Mouse (Mus musculus): ENCODE data around the gene Rbm34. TPM values are rescaled to one million over a fixed set of nuclear protein-coding genes. Genes with fewer than 3 reads are reported as not detected.

The Rbm34 gene
- polyA plus RNA-seq, 1 experiment from 2014 or later: 26.4 TPM

DNA sequence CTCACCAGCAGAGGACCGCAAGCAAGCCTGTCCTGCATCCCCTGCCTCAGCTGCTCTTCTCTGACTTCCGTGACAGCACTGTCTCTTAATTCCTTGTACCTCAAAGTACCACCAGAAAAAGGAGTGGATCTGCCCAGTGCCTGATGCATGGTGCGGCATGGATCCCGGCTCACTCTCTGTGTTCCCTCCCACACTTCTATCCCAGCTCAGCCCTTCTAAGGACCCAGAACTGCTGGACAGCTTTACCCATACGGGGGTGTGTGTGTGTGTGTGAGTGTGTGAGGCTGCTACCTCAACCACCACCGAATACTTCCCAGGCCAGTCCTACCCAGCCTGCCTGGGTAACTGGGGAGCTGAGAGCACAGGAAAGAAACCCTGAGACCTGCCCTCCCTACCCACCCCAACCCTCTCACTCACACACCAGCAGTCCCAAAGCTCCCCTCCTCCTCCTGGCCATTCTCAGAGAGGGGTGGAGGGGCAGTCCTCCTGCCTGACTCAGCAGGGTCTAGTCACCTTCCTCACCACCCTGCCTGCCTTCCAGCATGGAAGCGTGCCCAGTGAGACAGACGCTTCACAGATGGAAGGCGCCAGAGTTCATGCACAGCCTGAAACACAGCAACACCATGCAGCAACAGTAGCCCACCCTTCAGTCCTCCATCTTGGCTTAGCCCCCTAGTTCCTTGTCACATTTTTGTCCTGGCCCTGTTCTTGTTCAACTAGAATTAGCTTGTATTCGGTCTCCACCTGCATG lies 41.9 kb downstream of the Rbm34 start:
- H3K36me3 ChIP-seq: peaks cover 44% of the 10 kb centered on the region
- no peak overlapping the region for H3K4me3 ChIP-seq
- no peak overlapping the region for H3K4me2 ChIP-seq
- no peaks in the 10 kb centered on the region for H3K4me1 ChIP-seq (replicated peaks)
- no peaks in the 10 kb centered on the region for H3K9me3 ChIP-seq
- no peak for ATAC-seq (ENCODE audit: low read depth)
- no peaks in the 10 kb centered on the region for H3K27me3 ChIP-seq
- 93% methylated on average over 10 of the region's 10 CpGs for WGBS
- no peak overlapping the region for H3K9ac ChIP-seq
- H3K27ac ChIP-seq (replicated peaks): no peak overlapping the region

DNA sequence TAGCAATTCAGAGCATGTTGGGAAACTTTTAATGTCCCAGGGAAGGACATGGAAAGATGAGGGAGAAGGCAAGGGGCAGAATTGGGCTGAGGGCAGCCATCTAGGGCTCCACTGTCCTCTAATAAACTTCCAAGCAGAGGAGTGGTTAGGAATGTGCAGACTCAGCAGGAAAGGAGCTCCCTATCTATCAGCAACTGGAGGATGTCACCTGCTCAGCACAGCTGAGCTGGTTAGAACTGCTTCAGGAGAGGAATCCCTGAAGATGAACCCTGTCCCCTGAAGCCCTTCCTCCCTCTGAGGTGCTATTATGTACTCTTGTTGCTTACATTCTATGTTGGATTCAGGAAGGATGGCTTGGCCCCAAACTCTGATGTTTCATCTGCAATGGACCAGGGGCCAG lies 42.8 kb downstream of the Rbm34 start:
- no peak overlapping the region for H3K27ac ChIP-seq (replicated peaks)
- H3K4me3 ChIP-seq: no peak overlapping the region
- H3K36me3 ChIP-seq: peaks cover 38% of the 10 kb centered on the region
- H3K4me2 ChIP-seq: no peak overlapping the region
- H3K27me3 ChIP-seq: no peaks in the 10 kb centered on the region
- no peak overlapping the region for H3K9ac ChIP-seq
- H3K4me1 ChIP-seq (replicated peaks): no peaks in the 10 kb centered on the region
- ATAC-seq (ENCODE audit: low read depth): no peak
- no peaks in the 10 kb centered on the region for H3K9me3 ChIP-seq

DNA sequence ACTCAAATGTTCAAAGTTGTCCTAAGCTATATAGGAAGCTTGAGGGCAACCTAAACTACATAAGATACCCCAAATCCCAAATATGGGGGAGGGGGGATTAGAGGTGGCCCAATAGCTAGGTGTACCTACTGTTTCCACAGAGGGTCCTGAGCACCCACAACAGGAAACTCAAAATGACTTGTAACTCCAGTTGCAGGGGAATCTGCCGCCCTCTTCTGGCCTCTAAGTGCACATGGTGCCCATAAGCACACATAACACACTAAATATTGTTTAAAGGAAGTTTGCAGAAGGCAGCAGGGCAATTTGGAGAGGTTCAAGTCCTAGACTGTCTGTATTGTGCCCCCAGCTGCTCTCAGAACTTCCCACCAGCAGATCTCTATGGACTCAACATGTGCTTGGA lies 43.8 kb downstream of the Rbm34 start:
- no peak overlapping the region for H3K27ac ChIP-seq (replicated peaks)
- H3K4me1 ChIP-seq (replicated peaks): no peaks in the 10 kb centered on the region
- H3K9ac ChIP-seq: no peak overlapping the region
- no peak overlapping the region for H3K4me3 ChIP-seq
- H3K27me3 ChIP-seq: no peaks in the 10 kb centered on the region
- H3K9me3 ChIP-seq: no peaks in the 10 kb centered on the region
- peaks cover 31% of the 10 kb centered on the region; the same call in 1 of the 2 replicates for H3K36me3 ChIP-seq
- 66% methylated on average over 1 of the region's 1 CpGs for WGBS
- no peak overlapping the region for H3K4me2 ChIP-seq
- no peak for ATAC-seq (ENCODE audit: low read depth)

DNA sequence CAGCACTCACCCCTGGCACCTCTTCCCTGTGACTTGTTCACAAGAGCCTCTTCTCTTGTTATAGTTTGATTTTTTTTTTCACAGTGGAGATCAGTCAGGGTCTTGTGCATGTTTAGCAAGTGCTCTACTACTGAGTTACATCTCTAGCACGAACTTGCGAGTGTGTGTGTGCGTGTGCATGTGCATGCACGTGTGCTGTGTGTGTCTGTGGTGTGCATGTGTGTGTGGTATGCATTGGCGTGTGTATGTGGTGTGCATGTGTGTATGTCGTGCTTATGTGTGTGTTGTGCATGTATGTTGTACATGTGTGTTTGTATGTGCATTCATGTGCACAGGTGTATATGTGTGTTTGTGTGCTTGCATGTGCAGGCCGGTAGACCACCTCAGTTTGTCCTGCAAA lies 47.9 kb downstream of the Rbm34 start:
- 0 out of 2 replicates have a peak, but pooled peaks cover 5% of the 10 kb centered on the region for H3K36me3 ChIP-seq
- H3K9ac ChIP-seq: no peak overlapping the region
- H3K4me2 ChIP-seq: no peak overlapping the region
- WGBS: 95% methylated on average over 7 of the region's 7 CpGs
- H3K27me3 ChIP-seq: no peaks in the 10 kb centered on the region
- ATAC-seq (ENCODE audit: low read depth): no peak
- 0 out of 2 replicates have a peak, but pooled peaks cover 4% of the 10 kb centered on the region for H3K4me1 ChIP-seq (replicated peaks)
- H3K27ac ChIP-seq (replicated peaks): no peak overlapping the region
- H3K4me3 ChIP-seq: no peak overlapping the region
- H3K9me3 ChIP-seq: no peaks in the 10 kb centered on the region

DNA sequence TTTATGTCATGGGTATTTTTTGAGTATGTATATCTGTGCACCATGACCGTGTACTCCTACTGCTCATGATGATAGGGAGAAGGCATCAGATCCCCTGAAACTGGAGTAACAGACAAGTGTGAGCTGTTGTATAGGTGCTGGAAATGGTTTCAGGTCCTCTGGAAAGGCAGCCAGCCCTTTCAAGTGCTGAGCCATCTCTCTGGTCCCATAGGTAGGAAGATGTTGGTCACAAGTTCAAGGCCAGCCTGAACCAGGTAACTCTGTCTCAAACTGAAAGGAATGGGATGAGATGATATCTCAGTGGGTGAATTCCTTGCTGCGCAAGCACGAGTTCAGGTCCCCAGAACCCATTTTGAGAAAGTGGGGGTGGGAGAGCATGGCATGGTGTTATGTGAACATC lies 49.4 kb downstream of the Rbm34 start:
- no peak overlapping the region for H3K27ac ChIP-seq (replicated peaks)
- H3K4me3 ChIP-seq: no peak overlapping the region
- H3K36me3 ChIP-seq: 0 out of 2 replicates have a peak, but pooled peaks cover 5% of the 10 kb centered on the region
- ATAC-seq (ENCODE audit: low read depth): no peak
- H3K9me3 ChIP-seq: no peaks in the 10 kb centered on the region
- no peaks in the 10 kb centered on the region for H3K27me3 ChIP-seq
- no peak overlapping the region for H3K9ac ChIP-seq
- 0 out of 2 replicates have a peak, but pooled peaks cover 4% of the 10 kb centered on the region for H3K4me1 ChIP-seq (replicated peaks)
- 90% methylated on average over 3 of the region's 3 CpGs for WGBS
- no peak overlapping the region for H3K4me2 ChIP-seq

DNA sequence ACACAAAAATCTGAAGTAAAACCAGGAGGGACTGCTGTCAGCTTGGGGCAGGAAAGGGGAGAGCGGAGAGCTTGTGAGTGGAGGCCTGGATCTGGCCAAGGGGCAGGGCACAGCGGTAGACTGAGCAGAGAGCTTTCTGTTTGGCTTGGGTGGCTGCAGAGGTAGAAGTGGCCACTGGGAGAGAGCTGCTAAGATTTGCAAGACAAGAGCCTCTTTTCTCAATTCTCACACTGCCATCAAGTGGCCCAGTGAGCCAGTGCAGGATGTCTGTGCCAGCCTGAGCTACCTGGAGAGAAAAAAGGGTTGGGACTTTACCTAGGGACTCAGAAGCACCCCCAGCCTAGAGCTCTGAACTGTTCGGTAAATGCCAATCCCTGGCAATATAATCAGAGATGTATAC lies 50.0 kb downstream of the Rbm34 start:
- H3K4me2 ChIP-seq: no peak overlapping the region
- H3K36me3 ChIP-seq: 0 out of 2 replicates have a peak, but pooled peaks cover 5% of the 10 kb centered on the region
- no peak overlapping the region for H3K27ac ChIP-seq (replicated peaks)
- H3K4me3 ChIP-seq: no peak overlapping the region
- H3K27me3 ChIP-seq: no peaks in the 10 kb centered on the region
- 0 out of 2 replicates have a peak, but pooled peaks cover 4% of the 10 kb centered on the region for H3K4me1 ChIP-seq (replicated peaks)
- ATAC-seq (ENCODE audit: low read depth): peak; percentile 90
- no peak overlapping the region for H3K9ac ChIP-seq
- H3K9me3 ChIP-seq: no peaks in the 10 kb centered on the region
- WGBS: 31% methylated on average over 3 of the region's 3 CpGs

DNA sequence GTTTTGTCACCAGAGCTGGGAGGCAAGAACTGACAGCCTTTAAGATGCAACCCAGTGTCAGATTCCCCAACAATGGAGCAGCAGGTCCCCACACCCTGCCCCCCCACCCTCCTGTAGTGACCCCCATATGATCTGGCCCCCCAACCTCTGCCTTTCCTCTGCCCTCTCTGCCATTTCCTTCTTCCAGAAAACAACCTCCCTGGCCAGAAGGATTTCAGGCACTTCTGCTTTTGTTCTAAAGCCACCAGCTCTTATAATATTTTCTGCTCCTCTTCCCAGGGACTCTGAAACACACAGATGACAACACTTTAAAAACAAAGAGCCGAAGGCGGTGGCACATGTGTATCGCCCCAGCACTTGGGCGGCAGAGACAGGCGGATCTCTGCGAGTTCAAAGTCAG lies 50.5 kb downstream of the Rbm34 start:
- Histone ChIP-seq H3K9me3 (no peaks in the 10 kb centered on the region), H3K9ac (no peak overlapping the region), H3K27ac (replicated peaks) (no peak overlapping the region), H3K4me3 (no peak overlapping the region), H3K36me3 (0 out of 2 replicates have a peak, but pooled peaks cover 5% of the 10 kb centered on the region), H3K4me1 (replicated peaks) (peaks cover 4% of the 10 kb centered on the region; the same call in 1 of the 2 replicates), H3K4me2 (no peak overlapping the region), H3K27me3 (no peaks in the 10 kb centered on the region)
- ATAC-seq (ENCODE audit: low read depth): no peak
- WGBS: 84% methylated on average over 6 of the region's 6 CpGs

DNA sequence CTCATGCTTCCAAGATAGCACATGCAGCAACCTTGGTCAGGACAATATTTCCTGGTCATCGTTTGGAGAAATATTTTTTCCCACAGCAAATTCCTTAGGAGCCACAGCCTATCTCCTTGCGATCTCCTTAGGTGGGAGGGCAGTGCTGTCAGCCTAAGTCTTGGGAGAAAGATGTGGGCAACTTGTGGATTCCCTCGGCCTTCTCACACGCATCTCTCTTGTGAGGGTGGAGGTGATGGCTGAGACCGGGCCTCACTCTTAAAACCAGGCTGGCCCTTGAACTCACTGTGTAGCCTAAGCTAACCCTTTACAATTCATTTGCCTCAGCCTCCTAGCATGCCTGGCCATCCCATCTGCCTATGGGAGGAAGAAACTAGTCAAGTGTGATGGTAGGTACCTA lies 51.2 kb downstream of the Rbm34 start:
- no peak for ATAC-seq (ENCODE audit: low read depth)
- H3K9me3 ChIP-seq: no peaks in the 10 kb centered on the region
- 92% methylated on average over 5 of the region's 5 CpGs for WGBS
- no peaks in the 10 kb centered on the region for H3K27me3 ChIP-seq
- peaks cover 10% of the 10 kb centered on the region for H3K4me1 ChIP-seq (replicated peaks)
- no peak overlapping the region for H3K4me3 ChIP-seq
- H3K27ac ChIP-seq (replicated peaks): no peak overlapping the region
- H3K9ac ChIP-seq: no peak overlapping the region
- no peak overlapping the region for H3K4me2 ChIP-seq
- 0 out of 2 replicates have a peak, but pooled peaks cover 5% of the 10 kb centered on the region for H3K36me3 ChIP-seq

DNA sequence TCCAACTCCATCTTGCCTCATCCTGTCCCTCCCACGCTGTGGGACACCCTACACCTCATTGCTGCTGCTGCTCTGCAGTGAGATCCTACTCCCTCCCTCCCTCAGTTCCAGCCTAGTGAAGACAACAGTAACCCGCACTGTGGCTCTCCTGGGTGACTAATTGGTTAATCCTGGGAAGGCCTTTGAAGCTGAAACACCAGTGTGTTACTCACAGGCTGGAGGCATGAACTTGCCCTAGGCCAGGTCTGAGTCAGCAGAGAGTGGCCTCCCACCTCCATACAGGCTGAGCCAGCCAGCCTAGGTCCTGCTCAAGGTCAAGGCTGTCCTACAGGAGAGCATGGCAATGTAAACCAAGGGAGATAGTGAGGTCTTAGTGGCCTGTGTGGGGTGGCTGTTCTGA lies 51.6 kb downstream of the Rbm34 start:
- no peak overlapping the region for H3K4me2 ChIP-seq
- no peak overlapping the region for H3K9ac ChIP-seq
- H3K27me3 ChIP-seq: no peaks in the 10 kb centered on the region
- WGBS: 56% methylated on average over 2 of the region's 2 CpGs
- no peak for ATAC-seq (ENCODE audit: low read depth)
- no peak overlapping the region for H3K27ac ChIP-seq (replicated peaks)
- no peak overlapping the region for H3K4me3 ChIP-seq
- no peaks in the 10 kb centered on the region for H3K9me3 ChIP-seq
- 0 out of 2 replicates have a peak, but pooled peaks cover 5% of the 10 kb centered on the region for H3K36me3 ChIP-seq
- H3K4me1 ChIP-seq (replicated peaks): peaks cover 15% of the 10 kb centered on the region

DNA sequence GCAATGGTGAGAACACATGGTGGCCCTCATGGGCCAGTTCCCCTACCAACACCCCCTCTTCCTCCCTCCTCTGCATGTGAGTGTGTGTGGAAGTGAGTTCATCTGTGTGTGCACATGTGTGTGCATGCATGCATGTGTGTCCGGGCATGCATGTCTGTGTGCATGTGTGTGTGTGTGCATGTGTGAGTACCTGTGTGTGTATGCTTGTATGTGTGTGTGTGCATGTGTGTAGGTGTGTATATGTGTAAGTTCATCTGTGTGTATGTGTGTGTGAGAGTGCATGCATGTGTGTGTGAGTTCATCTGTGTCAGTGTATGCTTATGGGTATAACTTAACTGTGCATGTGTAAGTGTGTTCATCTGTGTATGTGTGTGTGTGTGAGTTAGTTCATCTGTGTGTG lies 52.5 kb downstream of the Rbm34 start:
- Histone ChIP-seq H3K4me2 (no peak overlapping the region), H3K9ac (no peak overlapping the region), H3K4me3 (no peak overlapping the region), H3K9me3 (no peaks in the 10 kb centered on the region), H3K36me3 (0 out of 2 replicates have a peak, but pooled peaks cover 5% of the 10 kb centered on the region), H3K4me1 (replicated peaks) (peaks cover 22% of the 10 kb centered on the region), H3K27me3 (no peaks in the 10 kb centered on the region), H3K27ac (replicated peaks) (no peak overlapping the region)
- WGBS: 100% methylated on average over 1 of the region's 1 CpGs
- ATAC-seq (ENCODE audit: low read depth): no peak

DNA sequence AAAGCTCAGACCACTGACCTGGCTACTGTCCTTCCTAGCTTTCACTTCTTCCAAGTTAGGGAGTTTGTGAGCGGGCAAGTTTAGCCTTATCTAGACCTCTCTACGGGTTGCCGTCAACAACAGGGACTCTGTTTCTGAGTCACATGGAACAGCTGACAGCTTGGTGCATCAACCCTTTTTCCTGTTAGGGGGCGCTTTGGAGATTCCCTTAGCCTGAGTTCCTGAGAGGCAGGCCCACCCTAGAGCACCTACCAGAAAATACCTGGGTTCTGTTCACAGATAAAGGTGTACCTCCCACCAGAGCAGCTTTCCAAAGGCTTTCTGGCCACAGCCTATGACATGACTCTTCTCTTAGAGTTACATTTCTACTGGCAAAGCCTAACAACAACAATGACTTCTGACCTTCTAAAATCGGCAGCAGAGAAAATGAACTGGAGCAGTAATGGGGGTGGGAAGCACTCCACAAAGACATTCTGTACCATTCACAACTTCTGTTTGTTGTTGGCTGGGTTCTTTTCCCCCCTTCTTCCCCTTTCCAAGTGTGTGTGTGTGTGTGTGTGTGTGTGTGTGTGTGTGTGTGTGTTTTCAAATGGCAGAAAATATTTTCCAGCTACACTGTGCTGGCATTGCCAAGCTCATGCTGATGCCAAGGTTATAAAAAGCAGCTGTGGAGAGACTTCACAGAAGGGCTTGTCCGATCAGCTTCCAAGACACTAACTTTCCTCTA lies 53.5 kb downstream of the Rbm34 start:
- no peak overlapping the region for H3K4me3 ChIP-seq
- no peaks in the 10 kb centered on the region for H3K9me3 ChIP-seq
- no peak overlapping the region for H3K9ac ChIP-seq
- H3K27me3 ChIP-seq: no peaks in the 10 kb centered on the region
- H3K4me2 ChIP-seq: no peak overlapping the region
- H3K27ac ChIP-seq (replicated peaks): no peak overlapping the region
- no peak for ATAC-seq (ENCODE audit: low read depth)
- peaks cover 26% of the 10 kb centered on the region for H3K4me1 ChIP-seq (replicated peaks)
- no peaks in the 10 kb centered on the region for H3K36me3 ChIP-seq
- WGBS: 73% methylated on average over 6 of the region's 6 CpGs

DNA sequence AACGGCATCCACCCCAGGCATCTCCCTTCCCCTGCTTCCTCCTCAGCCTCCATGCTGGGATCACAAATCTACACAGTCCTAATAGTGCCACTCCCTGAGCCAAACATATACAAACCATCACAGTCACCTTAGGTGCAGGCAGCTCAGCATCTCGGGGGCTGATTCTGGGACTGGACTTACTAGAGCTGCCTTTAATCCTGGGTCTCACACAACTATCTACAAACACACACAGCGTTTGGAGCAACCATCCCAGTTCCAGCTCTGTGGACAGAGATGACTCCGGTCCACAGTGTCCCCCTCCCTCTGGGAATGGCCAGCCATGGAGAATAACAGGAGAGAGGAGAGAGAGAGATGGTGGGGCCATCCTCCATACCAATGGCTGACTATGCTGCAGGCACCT lies 54.3 kb downstream of the Rbm34 start:
- H3K36me3 ChIP-seq: no peaks in the 10 kb centered on the region
- 80% methylated on average over 4 of the region's 4 CpGs for WGBS
- no peak overlapping the region for H3K27ac ChIP-seq (replicated peaks)
- no peak overlapping the region for H3K4me2 ChIP-seq
- H3K4me3 ChIP-seq: no peak overlapping the region
- H3K9ac ChIP-seq: no peak overlapping the region
- peaks cover 26% of the 10 kb centered on the region for H3K4me1 ChIP-seq (replicated peaks)
- no peaks in the 10 kb centered on the region for H3K9me3 ChIP-seq
- H3K27me3 ChIP-seq: no peaks in the 10 kb centered on the region
- no peak for ATAC-seq (ENCODE audit: low read depth)

Measured in neural tube, embryonic 13.5 days (tissue).